Mouse (Mus musculus): ENCODE measurements at regions not wholly inside any gene's neighbourhood (a gene's known extent, or its start where the extent isn't known, plus 50 kb on each side); places are given as distances from the start of the nearest gene placed in this dataset.

DNA sequence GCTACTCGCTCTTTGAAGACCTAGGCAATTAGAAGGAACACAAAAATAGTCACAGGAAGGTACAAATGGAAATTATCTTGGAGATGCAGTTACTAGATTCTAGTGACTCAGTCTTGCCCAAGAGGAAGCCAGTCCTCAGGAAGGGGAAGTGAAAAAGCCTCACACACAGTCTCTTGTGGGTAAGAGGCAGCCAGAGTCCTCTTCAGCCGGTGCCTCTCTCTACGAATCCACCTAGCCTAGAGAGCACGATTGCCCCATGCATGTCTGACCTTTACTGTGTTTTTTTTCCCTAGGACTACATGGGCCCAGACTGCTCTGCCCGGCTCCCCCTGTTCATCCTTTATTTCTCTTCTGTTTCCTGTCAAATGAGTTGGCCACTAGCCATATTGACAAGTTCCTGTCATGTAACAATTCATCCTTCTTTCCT lies 233.7 kb upstream of the Tprg start:
- TF ChIP-seq CTCF (IDR thresholded peaks at IDR 0.05; ENCODE audit: borderline replicate concordance, insufficient read depth, low read length) (no peak), POLR2A (IDR thresholded peaks at IDR 0.05; ENCODE audit: low read depth, low read length) (no peak)

Data from embryonic fibroblast, embryonic 13.5 days (primary cell).